Mouse (Mus musculus) mesoderm, embryonic 11.5 days (tissue): ENCODE results near the gene Ttc9c.

Source experiments
- DNase-seq: peaks from one replicate; pipeline ENCODE4 v3.0.0-alpha.2; 2012; ENCODE audit warnings: low read depth, low spot score

The Ttc9c gene

GRCm38 (mm10) chr19:8830664-8831063, 11.5 kb upstream of the Ttc9c start:
- DNase-seq = no peak

- no peak for DNase-seq
These were observed 10.5 kb upstream of the Ttc9c start, which contains the start of gene AC129217.1 for GRCm38 (mm10) chr19:8829660-8830059. Gene AC129217.1 (plus strand): TSS chr19:8829773.

GRCm38 (mm10) chr19:8822696-8823095, 3.6 kb upstream of the Ttc9c start:
- DNase-seq = no peak

GRCm38 (mm10) chr19:8821146-8821545, 2.0 kb upstream of the Ttc9c start:
- DNase-seq = no peak

- DNase-seq = no peak
These were observed 1.4 kb upstream of the Ttc9c start for GRCm38 (mm10) chr19:8820424-8820956.

GRCm38 (mm10) chr19:8819596-8820423, 677 bp upstream of the Ttc9c start, which contains the start of gene Hnrnpul2:
Gene Hnrnpul2 (plus strand): TSS chr19:8820010.
- peak; percentile 99 for DNase-seq

GRCm38 (mm10) chr19:8818301-8818798, 783 bp downstream of the Ttc9c start:
- no peak for DNase-seq

GRCm38 (mm10) chr19:8817001-8817400, 2.1 kb downstream of the Ttc9c start:
- DNase-seq = no peak

- DNase-seq = no peak
These were observed 3.3 kb downstream of the Ttc9c start for GRCm38 (mm10) chr19:8815812-8816211.

GRCm38 (mm10) chr19:8806810-8807209, 12.3 kb downstream of the Ttc9c start:
- DNase-seq = no peak

- DNase-seq = no peak
These were observed 15.1 kb downstream of the Ttc9c start for GRCm38 (mm10) chr19:8803879-8804660.

- DNase-seq = no peak
These were observed 15.8 kb downstream of the Ttc9c start for GRCm38 (mm10) chr19:8803204-8803780.

GRCm38 (mm10) chr19:8802130-8802821, 16.9 kb downstream of the Ttc9c start, which contains the start of gene Zbtb3:
Gene Zbtb3 (plus strand): TSS chr19:8802555.
- DNase-seq = peak; percentile 97

- DNase-seq = no peak
These were observed 20.2 kb downstream of the Ttc9c start for GRCm38 (mm10) chr19:8798947-8799315.

GRCm38 (mm10) chr19:8798264-8798946, 20.7 kb downstream of the Ttc9c start, which contains the start of gene Polr2g:
Gene Polr2g (minus strand): TSS chr19:8798577.
- DNase-seq = peak; percentile 95

GRCm38 (mm10) chr19:8790171-8790570, 29.0 kb downstream of the Ttc9c start:
- no peak for DNase-seq

- DNase-seq = no peak
These were observed 30.0 kb downstream of the Ttc9c start for GRCm38 (mm10) chr19:8789171-8789570.

- DNase-seq = peak; percentile 66
These were observed 30.6 kb downstream of the Ttc9c start for GRCm38 (mm10) chr19:8788521-8788920.

GRCm38 (mm10) chr19:8786008-8786781, 32.9 kb downstream of the Ttc9c start, which contains the start of gene Taf6l:
Gene Taf6l (minus strand): TSS chr19:8786417.
- DNase-seq = peak; percentile 95
